Mouse (Mus musculus) c-Kit-positive CD71-positive TER-119-negative erythroid progenitor cells, embryonic 14.5 days (primary cell): ENCODE measurements at regions not wholly inside any gene's neighbourhood (a gene's known extent, or its start where the extent isn't known, plus 50 kb on each side); places are given as distances from the start of the nearest gene placed in this dataset.

Experiments used
- DNase-seq: peaks from one replicate; pipeline ENCODE4 v3.0.0-alpha.2; 2013; ENCODE audit warnings: low read depth

DNA sequence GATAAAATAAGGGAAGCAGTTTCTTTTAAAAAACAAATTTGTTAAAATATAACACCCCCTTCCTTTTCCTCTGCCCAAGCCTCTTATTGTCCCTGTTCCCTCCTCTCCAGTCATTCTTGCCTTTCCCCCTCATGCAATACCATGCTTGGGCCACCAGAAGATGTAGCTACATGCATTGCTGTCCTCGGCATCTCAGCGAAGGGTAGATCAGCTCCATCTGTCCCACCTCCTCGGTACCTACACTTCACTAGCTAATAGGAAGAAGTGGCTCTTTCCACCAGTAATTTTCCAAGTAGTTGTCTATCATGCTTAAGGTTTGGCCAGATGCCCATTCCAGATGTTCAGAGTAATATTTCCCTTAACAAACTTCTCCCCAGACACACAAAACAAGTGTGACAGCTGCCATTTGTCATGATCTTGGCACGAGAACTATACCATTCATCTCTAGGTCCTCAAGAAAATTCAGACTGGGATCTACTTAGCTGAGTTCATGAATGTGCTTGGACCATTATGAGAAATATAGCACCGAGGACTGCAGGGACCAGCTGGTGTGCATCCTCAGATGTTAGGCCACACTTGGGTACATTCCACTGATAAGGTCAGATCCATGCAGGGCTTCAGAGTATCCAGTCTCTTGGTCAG, 198.7 kb upstream of the Tnp1 start:
- no peak for DNase-seq

DNA sequence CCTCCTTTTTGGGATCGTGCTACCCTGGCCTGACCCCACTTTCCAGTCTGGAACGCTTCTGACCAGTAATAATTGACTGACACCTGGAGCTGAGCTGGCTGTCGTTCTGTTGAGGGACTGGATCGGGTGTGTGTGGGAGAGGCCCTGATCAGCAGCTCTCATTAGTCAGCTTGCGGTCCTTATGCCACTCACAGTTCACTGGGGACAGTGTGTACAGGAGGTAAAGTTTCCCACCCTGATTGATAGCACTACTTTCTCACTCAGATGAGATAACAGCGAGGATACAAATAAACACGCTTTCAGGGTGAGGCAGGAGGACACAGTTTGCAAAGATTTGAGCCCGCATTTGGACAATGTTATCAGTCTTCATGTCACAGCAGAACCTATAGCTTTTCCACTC, 191.7 kb upstream of the Tnp1 start:
- DNase-seq, result no peak

DNA sequence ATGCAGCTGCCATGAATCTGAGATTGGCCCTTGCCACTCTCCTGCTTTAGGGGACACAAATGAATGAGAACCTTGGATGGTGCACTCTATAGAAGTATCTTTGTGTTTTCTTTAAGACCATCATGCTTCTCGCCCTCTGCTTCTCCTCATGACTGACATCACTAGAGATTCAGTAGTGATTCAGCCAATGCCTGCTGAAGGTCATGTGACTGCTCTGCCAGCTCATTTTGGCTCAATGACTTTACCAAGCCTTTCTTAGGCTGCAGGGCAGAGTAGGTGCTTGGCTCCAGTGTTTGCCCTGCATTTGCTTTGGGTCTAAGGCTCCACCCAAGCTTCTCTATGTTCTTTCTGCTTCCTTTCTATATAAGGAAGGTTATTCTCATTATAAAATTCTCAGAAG, 190.1 kb upstream of the Tnp1 start:
- no peak for DNase-seq

DNA sequence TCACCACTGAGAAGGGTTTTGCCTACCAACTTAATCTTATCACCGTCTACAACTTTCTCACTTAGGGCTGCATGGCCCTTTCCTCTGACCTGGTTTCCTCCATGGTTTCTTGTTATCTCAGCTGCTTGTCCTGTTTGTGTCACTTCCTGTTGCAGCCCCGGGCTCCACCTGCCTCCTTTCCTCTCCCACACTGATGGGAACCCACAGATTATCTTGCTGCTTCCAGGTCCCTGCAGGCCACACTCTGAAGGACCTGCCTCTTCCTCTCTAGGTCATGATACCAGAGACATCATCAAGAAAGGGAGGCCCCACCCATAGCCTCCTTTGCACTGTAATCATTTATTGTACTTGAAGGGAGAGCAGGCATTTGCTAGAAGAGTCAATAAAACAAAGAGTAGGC, 184.4 kb upstream of the Tnp1 start:
- no peak for DNase-seq

DNA sequence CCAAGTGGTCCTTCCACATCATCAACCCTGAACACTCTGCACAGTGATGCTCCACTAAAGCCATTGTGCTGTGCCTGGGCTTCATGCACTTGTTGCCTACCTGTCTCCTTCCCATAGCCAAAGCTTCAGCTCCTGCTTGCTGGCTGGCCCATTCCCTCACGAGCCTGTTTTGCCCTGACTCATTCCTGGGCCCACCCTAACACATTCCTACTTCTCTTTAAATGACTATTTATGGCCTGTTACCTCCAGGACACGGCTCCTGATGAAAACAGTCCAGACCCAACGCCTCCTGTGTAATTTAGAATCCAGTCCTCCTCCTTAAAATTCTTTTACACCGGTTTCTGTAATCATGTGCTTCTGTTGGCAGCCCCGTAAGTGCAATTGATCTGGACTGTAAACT, 175.1 kb upstream of the Tnp1 start:
- DNase-seq, result no peak

DNA sequence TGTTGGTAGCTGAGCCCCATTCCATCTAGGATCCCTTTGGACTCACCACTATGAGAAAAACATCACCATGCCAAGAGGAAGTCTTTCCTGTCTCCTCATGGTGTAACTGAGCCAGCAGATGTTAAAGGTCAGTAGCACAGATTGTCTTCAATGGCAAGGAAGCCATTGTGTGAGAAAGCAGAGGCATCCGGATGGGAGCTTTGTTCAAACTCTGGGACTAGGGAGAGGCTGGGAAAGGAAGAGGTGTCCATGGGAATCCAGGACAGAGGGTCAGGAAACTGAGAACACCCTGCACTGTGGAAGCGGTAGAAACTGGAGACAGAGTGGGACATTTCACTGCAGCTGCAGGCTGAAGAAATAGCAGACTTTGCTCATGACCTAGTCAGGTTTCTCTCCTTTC, 173.1 kb upstream of the Tnp1 start:
- no peak for DNase-seq

DNA sequence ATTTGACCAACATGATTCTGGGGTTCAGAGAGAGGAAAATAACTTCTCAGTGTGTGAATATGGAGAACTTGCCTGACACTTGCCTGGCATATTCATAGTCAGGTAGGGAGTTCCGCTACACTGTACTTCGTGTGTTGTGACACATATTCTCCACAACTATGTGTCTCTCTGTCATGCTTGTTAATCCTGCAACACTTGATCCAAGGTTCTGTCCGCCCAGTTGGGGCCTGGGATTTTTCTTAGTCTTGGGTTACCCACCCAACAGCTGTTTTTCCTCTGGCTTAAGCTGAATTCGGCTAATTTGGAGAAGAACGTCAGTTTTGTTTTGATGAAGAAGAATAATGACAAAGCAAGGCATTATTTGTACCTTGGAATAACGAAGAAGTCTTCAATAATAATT, 168.8 kb upstream of the Tnp1 start:
- DNase-seq, result no peak

DNA sequence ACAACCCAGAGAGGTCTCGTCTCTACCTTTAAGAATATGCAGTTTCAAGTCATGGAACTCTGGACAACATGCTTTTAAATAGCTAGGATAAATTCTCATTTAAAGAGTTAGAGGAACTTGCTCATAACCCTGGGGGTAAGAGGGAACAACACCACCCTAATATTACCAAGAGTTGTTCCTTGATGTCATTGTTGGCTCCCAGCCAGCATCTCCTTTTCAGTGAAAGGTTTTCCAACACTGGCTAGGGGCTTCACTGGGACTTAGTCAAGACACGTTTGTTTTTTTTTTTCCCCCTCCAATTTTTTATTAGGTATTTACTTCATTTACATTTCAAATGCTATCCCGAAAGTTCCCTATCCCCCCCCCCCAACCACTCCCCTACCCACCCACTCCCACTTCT, 163.1 kb upstream of the Tnp1 start:
- no peak for DNase-seq

DNA sequence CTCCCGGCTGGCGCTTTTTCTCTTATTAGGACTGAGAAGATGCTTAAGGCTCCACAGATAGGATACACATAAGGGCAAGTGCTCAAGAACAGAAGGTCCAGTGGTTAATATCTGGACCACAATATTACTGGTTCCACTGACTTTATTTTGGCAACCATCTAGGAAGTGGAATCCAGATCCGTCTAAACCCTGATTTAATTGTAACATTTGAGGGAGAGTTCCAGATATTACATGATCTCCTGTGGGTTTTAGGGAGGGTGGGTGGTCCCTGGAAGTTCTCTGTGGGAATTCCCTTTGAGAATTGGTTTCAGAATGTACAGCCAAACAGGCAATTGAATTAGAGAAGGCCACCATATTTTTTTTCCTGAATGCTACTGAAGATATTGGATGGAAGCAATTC, 161.4 kb upstream of the Tnp1 start:
- DNase-seq, result no peak

DNA sequence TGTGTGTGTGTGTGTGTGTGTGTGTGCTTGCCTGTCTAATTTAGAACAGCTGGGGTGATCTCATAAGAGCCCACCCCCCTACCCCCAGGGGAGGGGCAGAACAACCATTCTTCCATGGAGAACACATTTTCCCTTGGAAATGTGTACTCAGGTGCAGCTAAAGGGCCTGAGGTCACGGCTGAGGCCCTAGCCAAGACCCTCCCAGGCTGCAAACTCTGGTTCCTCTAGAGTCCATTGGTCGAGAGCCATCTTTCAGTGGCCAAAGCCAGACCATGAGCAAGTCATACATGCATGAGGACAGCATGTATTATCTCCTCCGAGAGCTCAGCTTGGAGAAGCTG, 154.9 kb upstream of the Tnp1 start:
- no peak for DNase-seq

DNA sequence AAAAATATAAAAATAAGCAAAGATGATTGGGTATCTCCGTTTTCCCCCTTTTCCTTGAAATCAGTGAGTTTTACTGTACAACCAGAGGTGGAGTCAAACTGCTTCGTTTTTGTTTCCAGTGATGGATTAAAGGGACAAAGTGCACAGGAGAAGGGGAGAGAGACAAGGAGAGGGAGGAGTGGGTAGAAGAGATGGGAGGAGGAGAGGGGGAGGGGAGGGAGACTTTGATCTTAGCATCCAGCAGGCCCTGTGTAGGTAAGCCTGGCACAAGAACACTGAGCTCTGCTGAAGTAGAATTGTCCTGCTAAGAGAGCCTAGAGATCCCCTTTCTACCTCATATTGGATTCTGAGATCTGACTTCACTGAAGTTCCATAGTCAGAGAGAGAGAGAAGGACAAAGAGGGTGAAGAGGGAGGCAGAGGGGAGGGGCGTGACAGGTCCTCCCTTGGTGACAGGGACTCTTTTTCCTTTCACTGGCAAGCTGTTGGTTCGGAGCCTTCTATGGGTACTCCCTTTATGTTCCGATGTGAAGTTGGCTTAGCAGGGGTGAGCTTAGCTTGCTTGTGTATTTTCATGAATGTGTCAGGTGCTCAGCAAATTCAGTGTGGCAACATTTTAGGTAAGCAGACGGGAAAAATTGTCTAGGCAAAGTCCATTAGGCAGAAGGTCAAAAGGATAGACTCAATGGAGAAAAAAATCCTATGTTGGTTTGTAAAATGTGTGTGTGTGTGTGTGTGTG, 154.4 kb upstream of the Tnp1 start:
- DNase-seq, result no peak

DNA sequence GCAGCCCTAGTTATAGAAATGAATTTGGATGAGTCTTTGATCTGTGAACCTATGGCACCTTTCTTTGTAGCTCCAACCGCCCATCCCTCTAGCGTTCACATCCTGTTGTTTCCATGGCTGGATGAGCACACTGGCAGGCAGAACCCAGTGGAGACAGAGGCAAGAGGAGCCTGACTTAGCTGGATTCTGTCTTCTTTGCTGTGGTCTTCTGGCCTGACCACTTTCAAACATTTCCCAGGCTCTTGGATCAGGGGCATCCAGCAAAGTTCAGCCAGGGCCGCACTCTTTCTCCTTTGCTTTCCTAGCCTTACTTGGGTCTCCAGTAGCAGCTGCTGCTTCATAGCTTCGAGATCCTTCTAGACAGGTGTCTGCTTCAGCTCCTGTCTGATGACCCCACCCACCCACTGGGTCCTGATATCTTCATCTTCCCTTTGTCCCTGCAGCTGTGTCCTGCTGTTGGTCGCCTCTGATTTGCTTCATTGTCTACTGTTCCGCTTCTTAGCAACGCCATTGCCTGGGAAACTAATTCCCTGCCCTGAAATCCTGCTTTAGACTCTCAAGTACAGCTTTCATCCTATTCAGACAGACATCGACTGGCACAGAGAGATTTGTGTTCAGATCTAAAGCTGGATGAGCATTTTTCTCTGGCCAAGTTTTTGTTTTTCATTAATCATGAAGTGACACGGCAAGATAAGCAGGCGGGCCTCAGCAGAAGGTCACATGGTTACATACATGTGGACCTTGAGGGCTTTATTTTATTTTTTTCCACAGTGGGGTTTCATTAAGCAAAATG, 153.6 kb upstream of the Tnp1 start:
- DNase-seq, result no peak

DNA sequence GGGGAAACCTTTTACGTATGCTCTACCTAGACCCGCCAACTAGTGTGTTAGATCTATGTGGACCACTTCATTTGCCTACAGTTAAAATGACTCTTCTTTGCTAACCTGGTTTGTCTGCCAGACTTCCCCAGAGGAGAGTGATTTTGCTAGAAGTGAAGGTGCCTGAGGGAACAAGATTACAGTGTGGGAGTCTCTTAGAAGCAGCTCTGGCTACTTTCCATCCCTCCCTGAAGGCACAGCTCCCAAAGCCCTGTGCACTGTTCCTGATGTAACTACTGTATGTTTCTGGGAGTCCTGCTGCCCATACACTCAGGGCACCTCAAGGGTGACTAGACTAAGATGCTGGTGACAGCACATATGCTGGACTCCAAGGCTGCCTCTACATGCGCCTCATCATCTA, 144.5 kb upstream of the Tnp1 start:
- no peak for DNase-seq

DNA sequence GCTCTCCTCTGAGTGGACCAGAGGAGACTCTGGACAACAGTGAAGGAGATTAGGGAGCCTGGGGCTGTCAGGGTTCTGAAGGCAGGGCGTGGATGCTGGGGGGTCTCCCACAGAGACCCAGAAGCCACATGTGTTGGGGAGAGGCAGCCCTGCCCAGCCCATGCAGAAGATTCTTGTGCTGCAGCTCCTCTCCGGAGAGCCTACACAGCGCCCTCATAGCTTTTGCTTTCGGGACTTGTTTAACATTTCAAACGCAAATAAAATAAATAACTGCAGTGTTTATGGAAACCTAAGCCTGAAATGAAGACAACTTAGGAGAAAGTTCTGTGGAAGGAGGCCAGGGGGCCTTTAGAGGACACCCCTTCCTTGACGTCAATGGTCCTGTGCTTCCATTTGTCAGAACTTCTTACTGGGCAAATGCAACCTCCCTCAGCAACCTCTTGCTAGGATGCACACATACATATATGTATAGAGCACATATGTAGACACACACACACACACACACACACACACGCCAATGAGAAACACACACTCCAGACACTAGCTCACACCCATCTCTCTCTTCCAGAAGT, 143.8 kb upstream of the Tnp1 start:
- DNase-seq, result no peak

DNA sequence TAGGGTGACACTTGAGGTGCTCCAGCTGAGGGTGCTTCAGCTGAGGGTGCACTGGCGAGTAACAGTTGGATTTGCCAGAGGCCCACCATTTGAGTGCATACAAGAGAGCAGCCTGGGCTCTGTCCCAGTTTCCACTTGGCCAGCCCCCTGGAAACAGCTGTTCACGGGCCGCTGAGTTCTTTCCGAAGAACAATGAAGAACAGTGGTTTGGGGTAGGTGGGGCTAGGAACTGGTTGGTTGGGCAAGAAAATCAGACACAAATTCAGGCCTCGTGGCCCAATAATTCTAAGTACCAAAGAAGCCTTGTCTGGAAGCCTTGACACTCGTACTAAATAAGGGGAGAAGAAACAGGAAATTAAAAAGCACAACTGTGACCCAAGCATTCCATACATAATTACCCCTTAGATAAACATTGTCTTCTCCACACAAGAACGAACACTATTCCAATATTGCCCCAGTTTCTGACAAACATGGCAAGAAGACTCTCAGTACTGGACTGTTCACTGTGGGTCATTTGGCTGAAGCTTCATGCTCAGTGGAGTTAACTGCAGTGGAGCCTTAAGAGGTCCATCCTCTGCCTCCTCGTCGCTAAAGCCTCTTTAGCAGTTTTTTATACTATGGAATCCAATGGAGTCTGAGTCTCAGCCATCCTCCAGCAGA, 137.9 kb upstream of the Tnp1 start:
- DNase-seq, result no peak

DNA sequence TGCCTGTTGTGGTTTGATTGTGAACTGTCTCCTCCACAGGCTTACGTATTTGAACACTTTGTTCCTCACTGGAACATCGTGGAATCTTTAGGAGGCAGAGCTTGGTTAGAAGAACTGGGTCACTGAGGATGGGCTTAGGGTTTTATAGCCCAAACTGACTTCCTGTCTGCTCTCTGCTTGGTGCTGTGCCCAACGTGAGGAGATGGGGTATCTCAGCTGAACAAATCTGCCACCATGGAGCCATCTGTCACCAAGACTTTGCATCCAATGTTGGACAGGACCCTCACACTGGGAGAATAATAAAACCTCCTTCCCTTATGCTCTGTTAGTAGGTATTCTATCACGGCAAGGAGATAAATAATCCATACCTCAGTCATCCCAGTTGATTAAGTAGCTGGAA, 134.2 kb upstream of the Tnp1 start:
- DNase-seq, result no peak

DNA sequence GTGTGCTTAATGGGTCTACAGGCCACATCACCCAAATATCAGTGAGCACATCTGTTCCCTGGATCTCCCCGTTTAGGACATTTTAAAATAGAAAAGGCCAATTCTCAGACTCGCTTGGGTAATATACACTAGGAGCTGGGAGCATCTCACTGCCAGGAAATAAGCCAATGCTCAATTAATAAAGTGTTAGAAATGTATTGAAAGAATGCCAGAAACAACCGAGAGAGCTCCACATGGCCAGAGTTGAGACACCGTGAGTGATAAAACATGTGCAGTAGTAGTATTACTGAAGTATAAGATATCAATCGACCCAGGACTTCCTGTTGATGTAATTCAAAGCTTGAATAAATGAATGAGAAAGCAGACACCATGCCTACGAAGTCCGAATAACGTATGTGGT, 127.1 kb upstream of the Tnp1 start:
- DNase-seq, result no peak

DNA sequence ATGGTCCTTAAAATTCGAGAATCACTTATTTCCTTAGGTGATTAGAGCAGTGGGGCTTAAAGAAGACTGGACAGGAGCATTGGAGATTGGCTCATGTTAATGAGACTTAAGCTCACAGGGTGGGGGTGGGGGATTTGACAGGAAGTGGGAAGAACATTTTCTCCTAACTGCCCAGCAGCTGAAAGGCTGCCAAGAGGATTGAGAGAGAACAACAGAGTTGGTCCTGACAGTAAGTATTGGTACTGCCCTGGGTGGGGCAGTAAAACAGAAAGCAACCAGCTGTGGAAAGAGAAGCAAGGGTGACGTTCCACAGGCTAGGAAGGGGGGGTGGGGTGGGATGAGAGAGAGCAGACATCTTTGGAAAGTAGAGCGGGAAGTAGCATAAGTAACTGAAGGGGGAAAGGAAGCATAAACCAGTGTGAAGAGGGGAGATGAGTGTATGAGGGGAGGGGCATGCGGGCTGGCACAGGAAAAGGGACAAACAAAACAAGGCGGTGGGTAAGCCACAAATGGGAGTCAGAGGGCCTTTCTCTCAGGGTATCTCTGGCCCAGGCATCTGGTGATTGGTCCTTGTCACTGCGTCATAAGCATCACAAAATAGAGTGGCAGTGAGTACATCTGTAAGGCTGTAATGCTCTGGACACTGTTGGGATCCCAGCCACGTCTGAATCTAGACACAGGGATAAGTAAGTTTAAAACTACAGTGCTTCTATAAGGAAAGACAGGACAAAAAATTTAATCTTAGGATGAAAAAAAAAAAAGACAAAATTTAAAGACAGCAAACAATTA, 125.0 kb upstream of the Tnp1 start:
- DNase-seq, result no peak

DNA sequence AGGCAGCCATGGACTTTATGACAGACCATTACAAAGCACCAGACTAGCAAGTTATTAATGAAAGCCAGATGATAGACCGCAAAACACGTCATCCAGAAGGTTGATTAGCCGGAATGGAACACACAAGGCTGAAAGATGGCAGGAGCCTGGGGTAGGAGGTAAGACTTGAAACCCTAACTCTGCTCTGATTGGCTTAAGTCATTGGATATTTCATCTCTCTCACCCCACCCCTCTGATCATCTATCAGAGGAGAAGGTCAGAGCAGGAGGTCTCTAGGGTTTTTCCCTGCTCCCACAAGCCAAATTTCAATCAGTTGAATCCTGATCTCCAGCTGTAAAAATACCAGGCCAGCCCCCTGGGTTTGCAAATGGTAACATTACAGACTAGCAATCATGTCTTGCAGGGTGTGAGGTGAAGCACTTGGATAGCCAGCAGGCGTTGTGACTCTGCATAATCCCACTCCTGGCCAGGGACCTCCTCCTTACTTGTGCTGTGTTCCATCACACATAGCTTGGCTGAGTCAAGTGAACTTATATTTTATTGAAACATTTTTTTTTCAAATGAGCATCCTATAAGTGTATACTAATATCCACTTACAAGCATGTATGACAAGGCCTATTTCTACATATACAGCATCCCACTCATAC, 114.6 kb upstream of the Tnp1 start:
- no peak for DNase-seq

DNA sequence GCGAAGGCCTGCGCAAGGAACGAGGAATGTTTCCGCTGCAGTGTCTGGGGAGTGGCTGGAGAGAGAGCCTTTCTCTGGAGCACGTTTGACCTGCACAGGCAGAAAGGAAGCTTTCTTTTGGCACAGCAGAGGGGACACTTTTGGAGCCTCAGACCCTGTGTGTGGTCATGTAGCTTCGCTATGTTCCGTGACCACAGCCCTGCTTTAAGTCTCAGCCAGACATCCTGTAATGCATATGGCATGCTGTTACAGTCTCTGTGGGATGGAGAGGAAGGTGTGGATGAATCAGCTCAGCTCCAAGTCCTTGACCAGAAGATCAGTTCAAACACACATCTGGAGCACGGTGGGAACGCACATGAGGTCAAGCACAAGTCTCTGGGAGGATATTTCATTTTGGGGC, 107.3 kb upstream of the Tnp1 start:
- DNase-seq, result no peak

DNA sequence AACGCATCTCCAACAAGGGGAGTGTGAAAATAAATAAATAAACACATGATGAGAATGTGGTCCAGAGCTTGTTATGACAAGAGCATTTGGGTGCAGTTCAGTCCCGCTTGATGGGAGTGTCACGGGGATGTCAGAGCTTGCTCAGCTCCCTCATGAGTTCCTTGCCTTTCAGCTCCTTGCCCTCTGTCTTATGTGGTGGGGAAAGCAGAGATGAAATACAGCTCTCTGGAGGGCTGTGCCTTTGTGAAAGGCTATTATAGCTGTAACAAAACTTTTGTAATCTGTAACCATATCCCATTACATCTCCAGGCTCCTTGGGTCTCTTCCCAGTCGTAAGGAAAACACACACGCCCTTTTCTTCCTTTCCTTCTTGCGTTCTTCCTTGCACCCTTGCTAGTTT, 103.0 kb upstream of the Tnp1 start:
- no peak for DNase-seq
